Comparison of ENCODE assay signal across 14 mouse cellular contexts in genomic region chr1:144090410-144090809, GRCm38 (mm10).
"Had no signal": no experiment of that assay in that cellular context is flagged by ENCODE, and none has a peak within 500 bp of the region (broad histone marks: within the 10 kb centered on the region; RNA-seq: fewer than 3 reads in every experiment).

No protein-coding gene starts in this region.

- H3K36me3 ChIP-seq: limb, embryonic 12.5 days; lung, embryonic 15.5 days; midbrain, embryonic 12.5 days; neural tube, embryonic 13.5 days had no signal

- H3K27me3 ChIP-seq: limb, embryonic 12.5 days; lung, embryonic 15.5 days; midbrain, embryonic 12.5 days; neural tube, embryonic 13.5 days had no signal

- H3K27ac ChIP-seq: kidney, postnatal 0 days; limb, embryonic 12.5 days; liver, embryonic 14.5 days; lung, embryonic 15.5 days; midbrain, embryonic 12.5 days; neural tube, embryonic 13.5 days had no signal

- H3K4me1 ChIP-seq: limb, embryonic 12.5 days; lung, embryonic 15.5 days; midbrain, embryonic 12.5 days; neural tube, embryonic 13.5 days had no signal

- ATAC-seq: intestine, postnatal 0 days; midbrain, embryonic 16.5 days had no signal

- DNase-seq: kidney, adult 9 months; kidney, postnatal 36 days; liver; right cerebral cortex, adult 18-20 months; right cerebral cortex, postnatal 25 days; thymus, postnatal 4 days had no signal

- H3K9me3 ChIP-seq: limb, embryonic 12.5 days; lung, embryonic 15.5 days; midbrain, embryonic 12.5 days; neural tube, embryonic 13.5 days had no signal

- H3K4me3 ChIP-seq: limb, embryonic 12.5 days; lung, embryonic 15.5 days; midbrain, embryonic 12.5 days; neural tube, embryonic 13.5 days had no signal

- H3K4me2 ChIP-seq: limb, embryonic 12.5 days; lung, embryonic 15.5 days; midbrain, embryonic 12.5 days; neural tube, embryonic 13.5 days had no signal

- H3K9ac ChIP-seq: limb, embryonic 12.5 days; liver, embryonic 14.5 days; lung, embryonic 15.5 days; midbrain, embryonic 12.5 days; neural tube, embryonic 13.5 days had no signal
